Mouse (Mus musculus) bone marrow macrophage, adult 2 months (primary cell): ENCODE measurements around the gene Cask.

Experiments
- CTCF ChIP-seq: IDR thresholded peaks from 2 replicates; pipeline ENCODE4 v1.5.1; 2012; ENCODE audit warnings: low read depth, mild to moderate bottlenecking, low read length, moderate library complexity
- POLR2A ChIP-seq: IDR thresholded peaks from 2 replicates; pipeline ENCODE4 v1.6.1; 2012; ENCODE audit warnings: mild to moderate bottlenecking, low read depth, low read length, borderline replicate concordance

DNA sequence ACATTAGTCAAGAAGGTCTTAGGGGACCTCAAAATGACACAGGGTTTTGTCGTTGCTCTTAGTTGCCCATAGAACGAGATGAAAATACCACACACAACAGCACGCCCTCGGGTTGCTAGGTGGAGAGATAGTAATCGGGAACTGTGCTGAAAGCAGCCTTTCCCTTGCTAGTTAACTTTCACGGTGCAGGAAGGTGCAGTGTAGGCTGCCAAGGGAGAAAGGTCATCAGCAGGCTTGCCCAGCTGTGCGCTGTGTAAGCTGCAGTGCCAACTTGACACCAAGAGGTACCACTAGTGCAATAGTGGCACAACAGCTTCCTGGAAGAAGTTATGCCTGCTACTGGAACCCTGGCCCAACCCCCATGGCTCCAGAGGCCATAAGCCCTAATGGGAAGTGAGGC is 346.8 kb downstream of the Cask start:
- TF ChIP-seq CTCF = no peak
- TF ChIP-seq POLR2A = no peak
